Mouse (Mus musculus) testis, postnatal 14 days (tissue): ENCODE results near the gene H2afv.
"Not testable (repeated sequence)": the region's sequence is repeated elsewhere in the genome, so short reads cannot be mapped to it uniquely, and the experiment has no call there.

ENCODE experiments used
- DNase-seq: peaks from one replicate; pipeline ENCODE4 v3.0.0; 2021; ENCODE audit warnings: low spot score

H2afv gene

GRCm38 (mm10) chr11:6414751-6415550 lies 29.3 kb downstream of the H2afv start, which contains the start of gene Ppia:
Ppia (plus strand) TSS chr11:6415443.
- no peak for DNase-seq

DNA sequence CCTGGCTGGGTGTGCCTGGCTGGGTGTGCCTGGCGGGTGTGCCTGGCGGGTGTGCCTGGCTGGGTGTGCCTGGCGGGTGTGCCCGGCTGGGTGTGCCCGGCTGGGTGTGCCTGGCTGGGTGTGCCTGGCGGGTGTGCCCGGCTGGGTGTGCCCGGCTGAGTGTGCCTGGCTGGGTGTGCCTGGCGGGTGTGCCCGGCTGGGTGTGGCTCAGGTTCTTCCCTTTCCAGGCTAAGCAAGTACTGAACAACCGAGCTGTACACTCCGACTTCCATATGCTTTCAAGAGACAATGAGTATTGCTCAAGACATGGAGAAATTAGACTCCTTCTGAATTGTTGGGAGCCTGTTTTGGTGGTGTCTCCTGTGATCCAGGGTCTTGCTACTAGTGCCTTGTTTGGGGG lies 31.0 kb downstream of the H2afv start:
- DNase-seq = no peak

DNA sequence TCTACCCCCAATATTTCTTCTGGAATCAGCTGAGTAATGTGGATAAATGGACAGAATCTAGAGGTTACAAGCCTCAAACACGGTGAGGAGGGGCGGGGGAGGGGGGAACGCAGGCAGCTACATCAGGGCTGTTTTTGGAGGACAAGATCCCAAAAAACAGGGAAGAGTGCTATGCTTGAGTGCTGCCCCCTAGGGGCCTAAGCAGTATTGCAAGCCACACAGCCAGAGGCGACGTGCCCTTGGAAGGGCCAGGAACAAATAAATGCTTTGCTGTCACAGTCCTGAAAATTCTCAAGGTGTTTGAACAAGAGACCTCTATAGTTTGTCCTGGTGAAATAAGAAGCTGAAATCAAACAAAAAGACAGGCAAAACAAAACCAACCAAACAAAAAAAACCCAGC lies 32.6 kb downstream of the H2afv start:
- DNase-seq = peak; percentile 59

DNA sequence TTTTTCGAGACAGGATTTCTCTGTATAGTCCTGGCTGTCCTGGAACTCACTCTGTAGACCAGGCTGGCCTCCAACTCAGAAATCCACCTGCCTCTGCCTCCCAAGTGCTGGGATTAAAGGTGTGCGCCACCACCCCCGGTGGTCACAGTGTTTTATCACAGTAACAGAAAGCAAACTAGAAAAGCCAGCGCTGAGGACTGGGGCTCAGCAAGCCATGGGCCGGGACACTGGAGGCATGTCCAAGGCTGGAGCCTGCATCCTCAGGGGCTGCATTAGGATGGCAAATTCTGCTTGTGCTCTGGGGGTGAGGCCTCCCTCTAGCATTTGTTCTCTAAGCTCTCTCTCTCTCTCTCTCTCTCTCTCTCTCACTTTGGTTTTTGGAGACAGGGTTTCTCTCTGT lies 33.5 kb downstream of the H2afv start:
- DNase-seq = not testable (repeated sequence)

DNA sequence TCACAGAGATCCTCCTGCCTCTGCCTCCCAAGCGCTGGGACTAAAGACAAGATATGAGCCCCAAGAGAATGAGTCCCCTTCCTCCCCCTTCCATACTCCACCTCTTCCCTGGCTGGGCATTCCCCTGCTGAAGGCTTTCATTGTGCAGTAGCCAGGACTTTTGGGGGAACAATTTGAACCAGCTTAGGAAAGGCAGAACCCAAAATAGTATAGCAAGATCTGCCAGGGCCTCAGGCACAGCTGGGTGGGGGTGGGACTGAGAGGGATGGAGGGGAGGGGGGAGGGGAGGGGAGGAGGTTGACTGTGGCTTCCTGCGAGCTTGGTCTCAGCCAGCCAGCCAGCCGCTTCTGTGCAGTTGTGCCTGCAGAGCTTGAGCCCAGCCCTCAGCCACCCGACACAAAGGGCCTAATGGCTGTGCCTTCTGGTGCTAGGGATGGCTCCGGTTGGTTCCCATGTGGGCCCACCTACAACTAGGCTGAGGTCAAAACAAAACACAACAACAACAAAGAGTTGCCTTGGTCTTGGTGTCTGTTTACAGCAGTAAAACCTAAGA lies 34.1 kb downstream of the H2afv start:
- DNase-seq = no peak

GRCm38 (mm10) chr11:6407162-6407621 lies 37.1 kb downstream of the H2afv start:
- DNase-seq = no peak

- no peak for DNase-seq
These were observed 37.7 kb downstream of the H2afv start for GRCm38 (mm10) chr11:6406251-6407161.

DNA sequence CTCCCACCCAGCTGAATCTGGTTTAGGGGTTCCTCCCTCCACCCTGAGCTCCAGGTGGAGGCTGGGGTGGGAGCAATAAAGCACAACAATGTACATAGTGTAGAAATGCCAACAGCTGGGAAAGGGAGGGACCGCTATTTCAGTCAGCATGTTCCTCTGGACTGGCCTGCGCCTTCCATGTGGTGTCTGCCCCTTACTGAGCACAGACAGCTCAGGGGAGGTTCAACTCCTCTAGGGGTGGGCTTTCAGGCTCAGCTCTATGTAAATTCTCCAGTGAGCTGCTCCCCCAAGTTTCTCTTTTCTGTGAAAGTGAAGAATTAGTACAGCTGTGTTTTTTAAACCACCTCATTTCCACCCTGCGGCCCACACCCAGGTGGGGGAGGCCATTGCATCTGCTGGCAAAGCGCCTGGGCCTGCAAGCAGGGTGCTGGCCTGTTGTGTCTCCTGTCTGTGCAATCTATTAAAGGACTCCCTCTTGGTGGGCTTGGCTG lies 38.6 kb downstream of the H2afv start:
- no peak for DNase-seq

- no peak for DNase-seq
These were observed 39.3 kb downstream of the H2afv start for GRCm38 (mm10) chr11:6404699-6405566.

DNA sequence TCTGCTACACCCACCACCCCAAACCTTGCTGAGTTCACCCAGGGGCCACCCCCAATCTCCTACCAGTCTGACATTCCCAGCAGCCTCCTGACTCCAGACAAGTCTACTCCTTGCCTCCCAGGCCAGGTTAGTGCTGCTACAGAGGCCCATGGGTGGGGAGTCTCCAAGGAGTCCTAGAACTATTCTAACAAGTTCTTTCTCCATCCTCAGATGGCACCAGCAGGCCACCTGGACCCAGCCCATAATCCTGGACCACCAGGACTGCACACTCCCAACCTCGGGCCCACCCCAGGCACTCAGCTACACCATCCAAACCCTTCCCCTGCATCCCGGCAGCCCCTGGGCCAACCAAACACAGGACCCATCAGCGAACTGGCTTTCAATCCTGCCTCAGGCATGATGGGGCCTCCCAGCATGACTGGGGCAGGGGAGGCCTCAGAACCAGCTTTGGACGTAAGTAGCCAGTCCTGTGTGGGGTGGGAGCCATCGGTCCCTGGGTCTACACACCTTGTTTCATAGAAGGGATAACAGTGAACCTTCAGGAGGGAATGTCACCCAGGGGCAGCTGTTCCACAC lies 40.3 kb downstream of the H2afv start:
- no peak for DNase-seq

GRCm38 (mm10) chr11:6402515-6403510 lies 41.4 kb downstream of the H2afv start:
- no peak for DNase-seq

DNA sequence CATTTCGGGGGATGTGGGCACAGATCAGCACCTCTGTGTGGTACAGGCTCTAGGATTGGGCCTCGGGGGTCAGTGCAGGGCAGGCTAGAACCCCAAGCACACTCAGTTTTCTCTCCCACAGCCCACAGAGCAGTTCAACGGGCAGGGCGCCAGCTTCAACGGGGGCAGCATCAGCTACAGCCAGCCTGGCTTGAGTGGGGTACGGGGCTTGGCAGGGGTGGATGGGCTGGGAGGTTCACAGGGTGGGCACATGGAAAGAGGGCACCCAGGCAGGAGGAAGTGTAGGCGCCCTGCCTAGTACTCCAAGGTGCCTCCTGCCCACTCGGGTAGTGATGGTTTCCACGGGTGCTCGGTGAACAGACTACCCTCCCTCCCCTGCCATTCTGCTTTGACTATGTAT lies 46.1 kb downstream of the H2afv start:
- no peak for DNase-seq

DNA sequence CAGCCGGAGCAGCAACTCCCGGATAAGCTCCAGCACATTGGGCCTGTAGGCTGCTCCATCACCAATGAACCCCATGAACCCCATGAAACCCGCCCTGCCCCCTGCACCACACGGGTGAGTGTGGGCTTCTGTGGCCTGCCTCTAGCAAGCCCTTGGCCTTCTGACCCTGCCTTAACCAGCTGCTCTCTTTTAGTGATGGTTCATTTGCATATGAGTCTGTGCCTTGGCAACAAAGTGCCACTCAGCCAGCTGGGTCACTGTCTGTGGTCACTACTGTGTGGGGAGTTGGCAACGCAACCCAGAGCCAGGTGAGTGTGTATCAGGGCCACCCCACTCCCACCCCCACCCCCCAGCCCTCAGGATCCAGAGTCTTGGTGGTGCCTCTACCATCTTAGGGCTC lies 48.7 kb downstream of the H2afv start:
- DNase-seq = no peak

DNA sequence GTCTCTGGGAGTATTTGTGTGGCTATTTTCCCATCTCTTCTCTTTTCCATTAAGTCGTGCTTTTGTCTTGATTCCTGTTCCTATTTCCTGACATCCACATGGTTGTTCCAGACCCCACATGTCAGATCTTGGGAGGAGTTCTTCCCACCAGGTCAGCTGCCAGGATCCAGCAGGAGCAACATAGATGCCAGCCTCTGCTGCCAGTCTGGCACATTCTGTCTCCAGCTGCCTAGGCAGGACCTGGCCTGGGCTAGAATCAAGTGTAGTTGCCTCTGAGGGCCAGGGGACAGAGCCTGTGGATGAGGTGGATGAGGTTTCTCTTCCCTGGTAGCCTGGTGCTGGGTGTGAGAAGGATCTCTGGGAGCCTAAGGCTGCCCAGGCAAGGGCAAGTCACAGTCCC lies 50.4 kb downstream of the H2afv start:
- DNase-seq = no peak

- DNase-seq = no peak
These were observed 51.4 kb downstream of the H2afv start for GRCm38 (mm10) chr11:6392857-6393256.

GRCm38 (mm10) chr11:6391516-6392276 lies 52.5 kb downstream of the H2afv start:
- no peak for DNase-seq

- DNase-seq = no peak
These were observed 53.7 kb downstream of the H2afv start for GRCm38 (mm10) chr11:6390376-6391053.

DNA sequence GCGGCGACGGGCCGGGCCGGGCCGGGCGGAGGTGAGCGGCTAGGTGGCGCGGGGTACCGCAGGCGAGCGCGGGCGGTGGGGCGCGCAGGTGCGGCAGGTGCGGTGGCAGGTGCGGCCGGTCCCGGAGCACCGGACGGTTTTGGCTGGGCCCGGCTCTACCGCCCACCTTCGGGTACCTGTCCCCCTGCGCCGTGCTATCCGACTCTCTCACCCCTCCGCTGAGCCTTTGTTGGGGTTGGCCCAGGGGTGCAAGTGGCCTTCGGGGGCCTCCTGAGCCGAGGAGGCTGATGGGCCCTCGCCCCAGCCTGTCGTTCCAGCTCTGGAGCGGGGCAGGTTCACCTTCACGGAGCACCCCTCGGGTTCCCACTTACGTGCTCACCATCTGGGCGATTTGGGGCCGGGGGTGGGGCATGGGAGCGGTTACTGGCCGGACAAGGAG lies 54.7 kb downstream of the H2afv start:
- peak; percentile 59 for DNase-seq
